Mouse (Mus musculus): ENCODE measurements around the gene Gm20683. TPM values are rescaled to one million over a fixed set of nuclear protein-coding genes. Genes with fewer than 3 reads are reported as not detected.

The Gm20683 gene
- polyA plus RNA-seq, 1 experiment from 2014 or later: 2.5 TPM

DNA sequence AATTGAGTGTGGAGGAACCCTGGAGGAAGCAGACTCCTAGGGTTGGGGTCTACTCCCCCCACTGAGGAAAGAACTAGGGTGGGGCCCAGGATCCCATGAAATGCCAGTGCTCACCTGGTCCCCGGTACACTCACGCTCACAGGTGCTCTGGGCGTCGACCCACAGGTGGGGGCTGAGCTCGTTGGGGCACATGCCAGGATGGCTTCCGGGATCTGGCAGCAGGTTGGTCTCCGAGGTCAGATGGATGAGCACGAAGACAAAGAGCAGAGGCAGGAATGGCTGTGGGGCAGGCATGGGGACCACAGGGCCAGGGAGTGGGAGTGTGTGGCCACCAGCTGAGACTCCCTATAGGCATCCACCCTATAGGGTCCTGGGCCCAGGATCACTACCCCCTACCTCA lies 38.2 kb upstream of the Gm20683 start:
- no peak overlapping the region for H3K27ac ChIP-seq (replicated peaks)
- H3K4me3 ChIP-seq (replicated peaks): no peak overlapping the region
- no peak overlapping the region for H3K9ac ChIP-seq
- ATAC-seq (ENCODE audit: insufficient number of reproducible peaks, low FRiP score, low TSS enrichment, low read depth): no peak
- H3K4me1 ChIP-seq: peaks cover 27% of the 10 kb centered on the region
- 71% methylated on average over 8 of the region's 8 CpGs for WGBS
- no peaks in the 10 kb centered on the region for H3K27me3 ChIP-seq
- no peaks in the 10 kb centered on the region for H3K9me3 ChIP-seq (replicated peaks)
- peaks cover 46% of the 10 kb centered on the region for H3K36me3 ChIP-seq
- no peak overlapping the region for H3K4me2 ChIP-seq (replicated peaks)

DNA sequence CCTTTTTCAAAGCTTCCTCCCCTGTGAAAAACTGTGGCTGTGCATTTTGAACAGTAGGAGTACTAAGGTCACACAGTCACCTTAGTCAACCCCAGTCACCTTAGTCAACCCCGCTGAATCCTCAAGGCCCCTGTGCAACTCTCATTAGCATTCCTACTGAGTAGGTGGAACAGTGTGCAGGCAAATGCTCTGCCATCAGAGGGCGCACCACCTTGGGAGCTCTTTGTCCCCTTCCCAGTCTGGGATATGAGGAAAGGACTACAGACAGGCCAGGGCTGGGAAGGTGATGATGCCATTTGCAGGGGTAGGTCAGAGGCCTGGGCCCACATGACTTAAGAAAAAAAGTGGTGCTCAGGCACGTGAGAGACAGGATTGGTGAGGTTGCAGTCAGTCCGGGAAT lies 37.7 kb upstream of the Gm20683 start:
- Histone ChIP-seq H3K36me3 (peaks cover 41% of the 10 kb centered on the region), H3K4me3 (replicated peaks) (no peak overlapping the region), H3K27ac (replicated peaks) (no peak overlapping the region), H3K4me1 (peaks cover 31% of the 10 kb centered on the region), H3K9ac (no peak overlapping the region), H3K27me3 (no peaks in the 10 kb centered on the region), H3K9me3 (replicated peaks) (no peaks in the 10 kb centered on the region), H3K4me2 (replicated peaks) (no peak overlapping the region)
- ATAC-seq (ENCODE audit: insufficient number of reproducible peaks, low FRiP score, low TSS enrichment, low read depth): no peak
- WGBS: 45% methylated on average over 4 of the region's 4 CpGs

- peaks cover 36% of the 10 kb centered on the region for H3K4me1 ChIP-seq
- ATAC-seq (ENCODE audit: insufficient number of reproducible peaks, low FRiP score, low TSS enrichment, low read depth): no peak
- peaks cover 35% of the 10 kb centered on the region for H3K36me3 ChIP-seq
- H3K27me3 ChIP-seq: no peaks in the 10 kb centered on the region
- H3K9me3 ChIP-seq (replicated peaks): no peaks in the 10 kb centered on the region
- no peak overlapping the region for H3K27ac ChIP-seq (replicated peaks)
- 86% methylated on average over 19 of the region's 19 CpGs for WGBS
- no peak overlapping the region for H3K4me2 ChIP-seq (replicated peaks)
- H3K9ac ChIP-seq: no peak overlapping the region
- no peak overlapping the region for H3K4me3 ChIP-seq (replicated peaks)
These were observed 37.1 kb upstream of the Gm20683 start for GRCm38 (mm10) chr17:25878611-25879180.

- H3K4me1 ChIP-seq: peaks cover 37% of the 10 kb centered on the region
- peaks cover 28% of the 10 kb centered on the region for H3K36me3 ChIP-seq
- no peaks in the 10 kb centered on the region for H3K9me3 ChIP-seq (replicated peaks)
- no peak overlapping the region for H3K4me3 ChIP-seq (replicated peaks)
- H3K9ac ChIP-seq: no peak overlapping the region
- no peaks in the 10 kb centered on the region for H3K27me3 ChIP-seq
- 92% methylated on average over 32 of the region's 32 CpGs for WGBS
- no peak overlapping the region for H3K27ac ChIP-seq (replicated peaks)
- H3K4me2 ChIP-seq (replicated peaks): no peak overlapping the region
- ATAC-seq (ENCODE audit: insufficient number of reproducible peaks, low FRiP score, low TSS enrichment, low read depth): no peak
These were observed 36.4 kb upstream of the Gm20683 start for GRCm38 (mm10) chr17:25877741-25878610.

- H3K9ac ChIP-seq: no peak overlapping the region
- no peaks in the 10 kb centered on the region for H3K9me3 ChIP-seq (replicated peaks)
- WGBS: 94% methylated on average over 3 of the region's 3 CpGs
- peaks cover 19% of the 10 kb centered on the region; the same call in 1 of the 2 replicates for H3K36me3 ChIP-seq
- no peak overlapping the region for H3K27ac ChIP-seq (replicated peaks)
- peaks cover 37% of the 10 kb centered on the region for H3K4me1 ChIP-seq
- H3K27me3 ChIP-seq: no peaks in the 10 kb centered on the region
- 0 out of 2 replicates have a peak overlapping the region, but pooled peaks have one; percentile 86 for H3K4me3 ChIP-seq (replicated peaks)
- ATAC-seq (ENCODE audit: insufficient number of reproducible peaks, low FRiP score, low TSS enrichment, low read depth): no peak
- no peak overlapping the region for H3K4me2 ChIP-seq (replicated peaks)
These were observed 35.5 kb upstream of the Gm20683 start for GRCm38 (mm10) chr17:25877025-25877424.

- Histone ChIP-seq H3K36me3 (peaks cover 17% of the 10 kb centered on the region; the same call in 1 of the 2 replicates), H3K4me2 (replicated peaks) (peak overlapping the region; percentile 91), H3K27ac (replicated peaks) (no peak overlapping the region), H3K9me3 (replicated peaks) (no peaks in the 10 kb centered on the region), H3K4me1 (peaks cover 37% of the 10 kb centered on the region), H3K4me3 (replicated peaks) (peak overlapping the region; percentile 86), H3K27me3 (no peaks in the 10 kb centered on the region), H3K9ac (peak overlapping the region; percentile 68)
- 52% methylated on average over 10 of the region's 10 CpGs for WGBS
- ATAC-seq (ENCODE audit: insufficient number of reproducible peaks, low FRiP score, low TSS enrichment, low read depth): no peak
These were observed 34.9 kb upstream of the Gm20683 start for GRCm38 (mm10) chr17:25876347-25876915.

- Histone ChIP-seq H3K4me2 (replicated peaks) (peak overlapping the region; percentile 91), H3K27ac (replicated peaks) (peak overlapping the region; percentile 96), H3K9ac (peak overlapping the region; percentile 68), H3K9me3 (replicated peaks) (no peaks in the 10 kb centered on the region), H3K36me3 (peaks cover 17% of the 10 kb centered on the region; the same call in 1 of the 2 replicates), H3K27me3 (no peaks in the 10 kb centered on the region), H3K4me1 (peaks cover 27% of the 10 kb centered on the region), H3K4me3 (replicated peaks) (peak overlapping the region; percentile 86)
- WGBS: under 1% methylated on average over 59 of the region's 59 CpGs
- peak; percentile 92 for ATAC-seq (ENCODE audit: insufficient number of reproducible peaks, low FRiP score, low TSS enrichment, low read depth)
These were observed 33.9 kb upstream of the Gm20683 start for GRCm38 (mm10) chr17:25875171-25876136.

DNA sequence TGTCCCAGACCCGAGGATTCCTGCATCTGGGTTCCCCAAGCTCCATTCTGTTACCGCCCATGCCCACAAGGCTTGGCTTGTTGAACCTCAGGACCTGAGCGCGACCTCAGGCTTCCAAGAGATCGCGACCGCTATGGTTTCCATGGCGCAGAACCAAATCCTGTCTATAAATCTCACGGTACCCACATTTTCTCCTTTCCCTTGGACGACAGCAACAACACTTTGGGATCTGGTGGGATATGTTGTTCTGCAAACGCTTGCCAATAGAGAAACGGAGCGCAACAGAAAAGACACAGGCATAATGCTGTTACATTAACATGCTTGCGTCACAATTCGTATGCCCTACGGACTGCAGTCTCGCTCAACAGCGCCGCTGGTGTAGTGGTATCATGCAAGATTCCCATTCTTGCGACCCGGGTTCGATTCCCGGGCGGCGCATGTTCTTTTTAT lies 33.2 kb upstream of the Gm20683 start, which contains the start of gene Mettl26:
TSS of gene Mettl26 (plus strand) at position 354 of the 450 bp plus-strand sequence.
- peaks cover 24% of the 10 kb centered on the region for H3K4me1 ChIP-seq
- under 1% methylated on average over 25 of the region's 25 CpGs for WGBS
- H3K27me3 ChIP-seq: no peaks in the 10 kb centered on the region
- H3K27ac ChIP-seq (replicated peaks): peak within 1 kb of the TSS; percentile 96
- peak within 1 kb of the TSS; percentile 86 for H3K4me3 ChIP-seq (replicated peaks)
- H3K4me2 ChIP-seq (replicated peaks): peak within 1 kb of the TSS; percentile 91
- peak within 1 kb of the TSS; percentile 68 for H3K9ac ChIP-seq
- H3K36me3 ChIP-seq: peaks cover 17% of the 10 kb centered on the region; the same call in 1 of the 2 replicates
- H3K9me3 ChIP-seq (replicated peaks): no peaks in the 10 kb centered on the region
- peak; percentile 83 for ATAC-seq (ENCODE audit: insufficient number of reproducible peaks, low FRiP score, low TSS enrichment, low read depth)

DNA sequence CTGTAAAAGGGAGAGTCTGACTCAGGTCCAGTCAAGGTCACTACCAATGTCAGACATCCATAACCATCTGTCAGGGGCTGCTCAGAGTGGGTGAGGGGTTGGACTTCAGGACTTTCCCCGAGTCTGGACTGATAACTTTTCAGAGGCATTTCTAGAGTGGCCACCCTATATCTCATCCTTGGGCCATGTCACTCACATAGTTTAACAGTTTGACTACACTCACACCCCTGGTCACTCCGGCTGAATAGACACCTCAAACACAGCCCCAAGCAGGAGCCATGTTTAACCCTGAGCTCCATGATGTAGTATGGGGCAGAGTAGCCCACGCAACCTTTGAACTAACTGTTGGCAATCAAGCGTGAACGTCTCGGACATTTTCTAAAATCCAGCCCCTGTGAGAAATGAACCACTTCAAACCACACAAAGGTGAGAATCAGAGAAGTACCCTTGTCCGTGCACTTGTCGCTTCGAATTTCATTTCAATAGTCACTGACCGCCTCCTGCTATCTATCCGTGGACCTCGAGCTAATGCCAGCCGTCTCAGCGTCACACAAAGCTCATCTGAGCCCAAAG lies 32.7 kb upstream of the Gm20683 start:
- Histone ChIP-seq H3K4me2 (replicated peaks) (peak overlapping the region; percentile 91), H3K27ac (replicated peaks) (peak overlapping the region; percentile 96), H3K36me3 (peaks cover 16% of the 10 kb centered on the region; the same call in 1 of the 2 replicates), H3K9ac (peak overlapping the region; percentile 37; the same call in 1 of the 2 replicates), H3K4me1 (peaks cover 24% of the 10 kb centered on the region), H3K9me3 (replicated peaks) (no peaks in the 10 kb centered on the region), H3K4me3 (replicated peaks) (peak overlapping the region; percentile 86), H3K27me3 (no peaks in the 10 kb centered on the region)
- ATAC-seq (ENCODE audit: insufficient number of reproducible peaks, low FRiP score, low TSS enrichment, low read depth): no peak
- WGBS: 5% methylated on average over 14 of the region's 14 CpGs
